Mouse (Mus musculus) embryonic facial prominence, embryonic 13.5 days (tissue): Measurements from ENCODE around the gene Pmvk. TPM values are rescaled to one million over a fixed set of nuclear protein-coding genes. Genes with fewer than 3 reads are reported as not detected.
"Not testable (repeated sequence)": the region's sequence is repeated elsewhere in the genome, so short reads cannot be mapped to it uniquely, and the experiment has no call there.

Experiments used
- ATAC-seq: fragments of 200-750 bp; cut with Nextera tagmentation; 2 replicates; pipeline ENCODE4 v1.8.0; 2017; ENCODE audit warnings: low read depth; ENCODE audit not compliant: insufficient number of reproducible peaks, insufficient read depth, low FRiP score, low TSS enrichment
- H3K27ac ChIP-seq: fragments of 300-500 bp; sonication (generic); 2 replicates; pipeline ENCODE4 v1.5.1; 2015; ENCODE audit warnings: moderate library complexity, mild to moderate bottlenecking, inconsistent platforms
- H3K27me3 ChIP-seq: fragments of 300-500 bp; sonication (generic); 2 replicates; pipeline ENCODE4 v1.6.1; 2015; ENCODE audit warnings: mild to moderate bottlenecking, inconsistent platforms
- H3K36me3 ChIP-seq: fragments of 300-500 bp; sonication (generic); 2 replicates; pipeline ENCODE4 v1.6.1; 2015; ENCODE audit warnings: mild to moderate bottlenecking, inconsistent platforms
- H3K4me1 ChIP-seq: fragments of 300-500 bp; sonication (generic); 2 replicates; pipeline ENCODE4 v1.6.1; 2015; ENCODE audit warnings: inconsistent platforms
- H3K4me2 ChIP-seq: fragments of 300-500 bp; sonication (generic); 2 replicates; pipeline ENCODE4 v1.6.1; 2015; ENCODE audit warnings: moderate library complexity, mild to moderate bottlenecking, inconsistent platforms
- H3K4me3 ChIP-seq: fragments of 300-500 bp; sonication (generic); 2 replicates; pipeline ENCODE4 v1.5.1; 2015; ENCODE audit warnings: mild to moderate bottlenecking, inconsistent platforms
- H3K9ac ChIP-seq: fragments of 300-500 bp; sonication (generic); 2 replicates; pipeline ENCODE4 v1.6.1; 2015; ENCODE audit warnings: mild to moderate bottlenecking, inconsistent platforms
- H3K9me3 ChIP-seq: fragments of 300-500 bp; sonication (generic); 2 replicates; pipeline ENCODE4 v1.6.1; 2016; ENCODE audit warnings: inconsistent platforms
- WGBS: fragments of 180-500 bp; shearing (Covaris S2); methylation state at CpG from one replicate; pipeline ENCODE4 v1.1.7; 2015; ENCODE audit warnings: mixed read lengths; 5-methylcytosine and 5-hydroxymethylcytosine counted together
- polyA plus RNA-seq: library from polyadenylated mRNA; unstranded; fragments of >200 nt; fragmentation: Nextera tagmentation; extraction: Ambion mirVana; gene quantifications from 2 replicates; pipeline ENCODE4 v1.2.1, GENCODE M21; 2015

The Pmvk gene
- polyA plus RNA-seq, 1 experiment from 2014 or later, result 57.5 TPM

- H3K27me3 ChIP-seq, result no peaks in the 10 kb centered on the region
- ATAC-seq, result no peak
- peak overlapping the region; percentile 76 for H3K9ac ChIP-seq
- H3K4me3 ChIP-seq, result peak overlapping the region; percentile 52
- peak overlapping the region; percentile 98 for H3K27ac ChIP-seq
- WGBS, result 2% methylated on average over 9 of the region's 9 CpGs
- no peaks in the 10 kb centered on the region for H3K9me3 ChIP-seq
- H3K36me3 ChIP-seq, result peaks cover 31% of the 10 kb centered on the region
- H3K4me2 ChIP-seq, result peak overlapping the region; percentile 89
- H3K4me1 ChIP-seq, result peaks cover 57% of the 10 kb centered on the region
These were observed 34.8 kb upstream of the Pmvk start for GRCm38 (mm10) chr3:89419571-89419970.

DNA sequence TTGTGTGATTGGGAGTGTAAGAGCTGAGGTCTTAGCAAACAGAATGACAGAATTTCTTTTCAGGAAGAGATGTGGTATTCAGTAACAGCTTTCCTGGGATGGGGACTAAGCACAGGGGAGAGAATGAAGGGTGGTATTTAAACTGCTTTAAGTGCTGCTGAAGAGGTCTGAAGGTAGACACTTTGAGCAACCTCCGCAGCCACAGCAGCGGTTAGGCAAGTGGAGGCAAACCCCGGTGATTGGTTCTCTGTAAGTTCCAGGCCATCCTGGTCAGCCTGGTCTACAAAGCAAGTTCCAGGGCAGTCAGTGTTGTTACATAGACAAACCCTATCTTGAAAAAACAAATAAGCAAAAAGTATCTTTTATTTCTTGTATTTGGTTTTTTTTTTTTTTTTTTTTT, 34.4 kb upstream of the Pmvk start:
- WGBS, result 19% methylated on average over 3 of the region's 3 CpGs
- no peak for ATAC-seq
- peaks cover 57% of the 10 kb centered on the region for H3K4me1 ChIP-seq

DNA sequence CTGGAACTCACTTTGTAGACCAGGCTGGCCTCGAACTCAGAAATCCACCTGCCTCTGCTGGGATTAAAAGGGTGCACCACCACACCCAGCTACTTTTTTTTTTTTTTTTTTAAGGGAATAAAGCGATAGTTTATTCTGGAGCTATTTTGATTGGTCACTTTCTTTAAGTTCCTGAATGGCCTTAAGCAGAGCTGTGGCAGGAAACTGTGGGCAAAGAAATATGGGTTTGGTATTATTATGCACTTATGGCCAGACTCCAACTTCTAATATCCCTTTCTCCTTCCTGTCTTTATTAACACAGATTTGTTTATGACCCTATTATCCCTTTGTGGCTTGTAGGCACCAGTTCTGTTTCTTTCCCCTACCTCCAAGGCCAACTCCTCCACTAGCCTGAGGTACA, 33.9 kb upstream of the Pmvk start:
- 53% methylated on average over 2 of the region's 2 CpGs for WGBS
- peak overlapping the region; percentile 81; the same call in 1 of the 2 replicates for H3K9ac ChIP-seq
- peak overlapping the region; percentile 53 for H3K4me3 ChIP-seq

More for the DNA sequence above, 34.4 kb upstream of the Pmvk start:
- H3K4me3 ChIP-seq, result peak overlapping the region; percentile 52
- no peaks in the 10 kb centered on the region for H3K9me3 ChIP-seq
- H3K36me3 ChIP-seq, result peaks cover 31% of the 10 kb centered on the region
- H3K27me3 ChIP-seq, result no peaks in the 10 kb centered on the region
- peak overlapping the region; percentile 98 for H3K27ac ChIP-seq
- peak overlapping the region; percentile 76 for H3K9ac ChIP-seq
- peak overlapping the region; percentile 89 for H3K4me2 ChIP-seq

DNA sequence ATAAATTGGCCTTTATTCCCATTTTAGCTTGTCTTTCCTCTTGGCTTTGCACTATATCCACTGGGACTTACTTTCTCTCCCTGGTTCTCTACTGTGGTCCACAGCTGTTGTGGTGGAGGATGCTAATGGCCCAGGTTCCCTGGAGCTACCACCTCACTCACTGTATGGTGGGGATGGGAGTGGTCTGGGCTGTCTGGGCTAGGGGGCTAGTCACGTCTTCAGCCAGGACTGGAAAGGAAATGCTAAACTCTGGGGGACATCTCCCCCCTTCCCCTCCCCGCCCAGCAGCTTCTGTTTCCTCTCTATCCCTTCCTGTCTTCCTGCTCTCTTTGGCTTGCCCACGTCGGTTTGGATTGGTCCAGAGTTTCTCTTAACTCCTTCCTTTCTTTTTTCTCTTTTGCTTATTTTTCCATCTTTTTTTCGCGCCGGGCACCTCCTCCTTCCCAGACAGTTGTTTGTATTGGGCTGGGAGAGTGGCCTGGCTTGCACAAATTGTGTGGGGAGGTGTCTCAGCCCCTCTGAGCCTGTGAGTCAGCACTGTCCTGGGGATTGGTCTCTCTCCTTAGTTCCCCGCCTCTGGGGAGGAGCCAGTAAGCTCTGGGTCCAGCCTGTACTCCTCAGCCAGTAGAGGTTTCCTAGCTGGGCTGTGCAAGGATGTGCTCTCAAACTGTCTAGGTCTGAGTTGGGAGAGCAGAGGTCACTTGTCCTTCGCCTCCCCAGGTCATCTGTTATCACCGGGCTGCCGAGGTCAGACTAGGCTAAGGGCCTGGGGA, 33.2 kb upstream of the Pmvk start:
- peak overlapping the region; percentile 53 for H3K4me3 ChIP-seq
- 2% methylated on average over 11 of the region's 11 CpGs for WGBS
- peak overlapping the region; percentile 89 for H3K4me2 ChIP-seq
- H3K9ac ChIP-seq, result peak overlapping the region; percentile 81
- no peaks in the 10 kb centered on the region for H3K27me3 ChIP-seq
- H3K27ac ChIP-seq, result peak overlapping the region; percentile 84
- no peaks in the 10 kb centered on the region for H3K9me3 ChIP-seq
- peaks cover 27% of the 10 kb centered on the region for H3K36me3 ChIP-seq
- ATAC-seq, result peak; percentile 74
- H3K4me1 ChIP-seq, result peaks cover 57% of the 10 kb centered on the region

More for the DNA sequence above, 33.9 kb upstream of the Pmvk start:
- H3K9me3 ChIP-seq, result no peaks in the 10 kb centered on the region
- H3K36me3 ChIP-seq, result peaks cover 30% of the 10 kb centered on the region
- no peak for ATAC-seq
- H3K4me2 ChIP-seq, result peak overlapping the region; percentile 89
- peaks cover 57% of the 10 kb centered on the region for H3K4me1 ChIP-seq
- no peaks in the 10 kb centered on the region for H3K27me3 ChIP-seq
- H3K27ac ChIP-seq, result peak overlapping the region; percentile 84

- 6% methylated on average over 22 of the region's 22 CpGs for WGBS
- no peaks in the 10 kb centered on the region for H3K27me3 ChIP-seq
- peak overlapping the region; percentile 53 for H3K4me3 ChIP-seq
- ATAC-seq, result no peak
- H3K4me2 ChIP-seq, result peak overlapping the region; percentile 89
- no peaks in the 10 kb centered on the region for H3K9me3 ChIP-seq
- peaks cover 34% of the 10 kb centered on the region for H3K36me3 ChIP-seq
- H3K27ac ChIP-seq, result peak overlapping the region; percentile 84
- peaks cover 49% of the 10 kb centered on the region for H3K4me1 ChIP-seq
- H3K9ac ChIP-seq, result peak overlapping the region; percentile 81
These were observed 32.4 kb upstream of the Pmvk start for GRCm38 (mm10) chr3:89421810-89422473.

DNA sequence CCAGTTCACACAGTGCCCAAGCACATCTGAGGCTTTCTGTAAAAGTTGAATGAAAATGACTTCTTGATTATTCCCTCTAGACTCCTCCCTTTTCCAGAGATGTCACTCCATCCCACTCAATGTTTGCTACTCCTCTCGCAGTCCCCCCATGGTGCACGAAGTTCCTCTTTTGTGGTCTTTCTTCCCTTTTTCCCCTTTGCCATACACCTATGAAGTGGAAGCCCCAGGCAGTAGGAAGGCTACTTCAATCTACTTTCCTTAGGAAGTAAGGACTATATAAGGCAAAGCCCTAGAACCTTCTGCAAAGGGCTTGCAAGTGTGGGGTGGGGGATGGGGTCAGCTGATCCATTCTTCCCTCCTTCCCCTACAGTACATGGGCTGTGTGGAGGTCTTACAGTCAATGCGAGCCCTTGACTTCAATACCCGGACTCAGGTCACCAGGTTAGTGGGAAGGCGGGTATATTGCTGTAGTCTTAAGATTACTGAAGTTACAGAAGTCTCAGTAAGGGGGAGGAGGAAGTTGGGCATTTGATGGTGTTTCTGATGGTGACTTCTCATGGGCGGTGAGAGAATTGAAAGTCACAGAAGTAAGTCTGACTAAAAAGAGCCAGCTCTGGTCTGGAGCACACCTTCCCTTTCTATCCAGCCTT, 31.7 kb upstream of the Pmvk start:
- peak overlapping the region; percentile 89 for H3K4me2 ChIP-seq
- ATAC-seq, result no peak
- H3K9ac ChIP-seq, result peak overlapping the region; percentile 81
- H3K9me3 ChIP-seq, result no peaks in the 10 kb centered on the region
- peak overlapping the region; percentile 53 for H3K4me3 ChIP-seq
- H3K27me3 ChIP-seq, result no peaks in the 10 kb centered on the region
- WGBS, result 70% methylated on average over 6 of the region's 6 CpGs
- no peak overlapping the region for H3K27ac ChIP-seq
- peaks cover 41% of the 10 kb centered on the region for H3K36me3 ChIP-seq
- peaks cover 49% of the 10 kb centered on the region for H3K4me1 ChIP-seq

DNA sequence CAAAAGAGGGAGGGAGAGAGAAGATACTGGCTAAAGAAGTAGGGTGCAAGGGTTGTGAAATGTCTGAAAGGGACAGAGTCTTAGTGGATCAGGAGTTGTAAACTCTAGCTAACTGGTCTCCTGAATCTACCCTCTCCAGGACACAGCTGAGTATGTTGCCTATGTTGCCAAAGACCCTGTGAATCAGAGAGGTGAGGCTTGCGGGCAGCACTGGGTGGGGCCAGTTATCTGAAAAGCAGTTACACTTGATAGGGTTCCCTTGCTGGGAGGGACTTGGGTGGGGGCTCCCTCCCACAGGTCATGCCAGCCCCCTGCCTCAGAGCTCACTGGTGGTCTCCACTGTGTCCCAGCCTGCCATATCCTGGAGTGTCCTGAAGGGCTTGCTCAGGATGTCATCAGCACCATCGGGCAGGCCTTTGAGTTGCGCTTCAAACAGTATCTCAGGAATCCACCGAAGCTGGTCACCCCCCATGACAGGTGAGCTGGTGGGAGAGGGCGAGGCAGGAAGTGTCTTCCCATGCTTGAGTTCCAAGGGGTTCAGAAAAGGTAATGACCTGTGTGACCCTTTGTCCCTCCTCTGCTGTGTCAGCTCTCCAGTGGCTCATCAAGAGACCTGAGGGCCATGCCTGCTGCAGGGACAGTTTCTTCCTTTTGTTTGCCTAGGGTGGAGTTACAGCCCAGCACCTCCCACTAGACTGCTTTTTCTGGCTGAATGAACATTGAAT, 29.8 kb upstream of the Pmvk start:
- Histone ChIP-seq H3K36me3 (peaks cover 49% of the 10 kb centered on the region), H3K27ac (no peak overlapping the region), H3K4me2 (no peak overlapping the region), H3K9ac (no peak overlapping the region), H3K4me3 (no peak overlapping the region), H3K4me1 (peaks cover 45% of the 10 kb centered on the region), H3K9me3 (no peaks in the 10 kb centered on the region), H3K27me3 (no peaks in the 10 kb centered on the region)
- ATAC-seq, result no peak
- 94% methylated on average over 5 of the region's 5 CpGs for WGBS

- Histone ChIP-seq H3K27ac (no peak overlapping the region), H3K4me2 (no peak overlapping the region), H3K36me3 (peaks cover 49% of the 10 kb centered on the region), H3K4me1 (peaks cover 40% of the 10 kb centered on the region), H3K9me3 (no peaks in the 10 kb centered on the region), H3K9ac (no peak overlapping the region), H3K4me3 (no peak overlapping the region), H3K27me3 (no peaks in the 10 kb centered on the region)
- ATAC-seq, result no peak
- 88% methylated on average over 5 of the region's 5 CpGs for WGBS
These were observed 29.2 kb upstream of the Pmvk start for GRCm38 (mm10) chr3:89425141-89425525.

DNA sequence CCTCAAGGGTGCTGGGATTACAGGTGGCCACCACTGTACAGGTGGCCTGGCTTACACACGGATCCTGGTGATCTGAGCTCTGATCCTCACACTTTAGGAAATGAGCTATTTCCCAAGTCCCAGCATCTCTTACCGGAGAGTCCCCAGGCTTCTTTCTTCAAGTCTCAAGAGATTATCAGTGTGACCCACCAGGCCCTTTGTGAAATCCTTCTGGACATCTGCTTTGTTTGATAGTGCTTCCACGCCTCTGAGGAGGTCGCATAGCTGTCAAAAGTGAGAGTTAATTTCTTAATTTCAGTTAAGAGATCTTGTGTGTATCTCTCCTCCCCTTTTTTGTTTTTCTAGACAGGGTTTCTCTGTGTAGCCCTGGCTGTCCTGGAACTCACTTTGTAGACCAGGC, 28.5 kb upstream of the Pmvk start:
- Histone ChIP-seq H3K4me1 (peaks cover 34% of the 10 kb centered on the region), H3K27ac (no peak overlapping the region), H3K4me3 (no peak overlapping the region), H3K27me3 (no peaks in the 10 kb centered on the region), H3K9me3 (no peaks in the 10 kb centered on the region), H3K4me2 (no peak overlapping the region), H3K36me3 (peaks cover 49% of the 10 kb centered on the region), H3K9ac (no peak overlapping the region)
- 89% methylated on average over 4 of the region's 4 CpGs for WGBS
- ATAC-seq, result no peak

DNA sequence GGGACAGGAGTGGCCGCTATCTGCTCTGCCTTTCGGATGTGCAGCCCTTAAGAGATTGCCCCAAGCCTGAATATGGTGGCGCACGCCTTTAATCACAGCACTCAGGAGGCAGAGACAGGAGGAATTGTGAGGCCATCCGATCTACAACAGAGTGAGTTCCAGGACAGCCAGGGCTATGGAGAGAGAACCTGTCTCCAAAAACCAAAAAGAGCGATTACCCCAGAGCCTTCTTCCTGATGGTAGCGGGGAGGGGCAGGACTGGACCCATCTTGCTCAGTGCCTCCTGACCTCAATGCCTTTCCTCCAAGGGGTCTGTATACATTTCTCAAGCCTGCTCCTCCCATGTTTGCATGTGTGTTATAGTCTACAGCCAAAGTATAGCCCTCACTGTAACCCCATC, 25.3 kb upstream of the Pmvk start:
- not testable (repeated sequence) for H3K27ac ChIP-seq, H3K9ac ChIP-seq, H3K4me2 ChIP-seq, H3K4me3 ChIP-seq, ATAC-seq, H3K9me3 ChIP-seq, H3K27me3 ChIP-seq
- 93% methylated on average over 7 of the region's 7 CpGs for WGBS
- H3K36me3 ChIP-seq, result peaks cover 62% of the 10 kb centered on the region
- peaks cover 17% of the 10 kb centered on the region for H3K4me1 ChIP-seq
